Mouse (Mus musculus): ENCODE measurements around the gene 5530400C23Rik.
"Not testable (repeated sequence)": the region's sequence is repeated elsewhere in the genome, so short reads cannot be mapped to it uniquely, and the experiment has no call there.

5530400C23Rik gene

GRCm38 (mm10) chr6:133291916-133292315, at the start of gene 5530400C23Rik:
Gene 5530400C23Rik (plus strand): TSS chr6:133292216.
- not testable (repeated sequence) for DNase-seq (ENCODE audit: low read depth, low spot score)

- DNase-seq (ENCODE audit: low read depth, low spot score) = no peak
Measured at GRCm38 (mm10) chr6:133305952-133306715, 14.1 kb downstream of the 5530400C23Rik start.

GRCm38 (mm10) chr6:133313896-133314295, 21.9 kb downstream of the 5530400C23Rik start:
- not testable (repeated sequence) for DNase-seq (ENCODE audit: low read depth, low spot score)

GRCm38 (mm10) chr6:133338535-133338934, 46.5 kb downstream of the 5530400C23Rik start:
- DNase-seq (ENCODE audit: low read depth, low spot score) = no peak

- not testable (repeated sequence) for DNase-seq (ENCODE audit: low read depth, low spot score)
Measured at GRCm38 (mm10) chr6:133341731-133342130, 49.7 kb downstream of the 5530400C23Rik start.
